Comparison of ENCODE assay signal across 7 mouse cellular contexts in the genomic region with DNA sequence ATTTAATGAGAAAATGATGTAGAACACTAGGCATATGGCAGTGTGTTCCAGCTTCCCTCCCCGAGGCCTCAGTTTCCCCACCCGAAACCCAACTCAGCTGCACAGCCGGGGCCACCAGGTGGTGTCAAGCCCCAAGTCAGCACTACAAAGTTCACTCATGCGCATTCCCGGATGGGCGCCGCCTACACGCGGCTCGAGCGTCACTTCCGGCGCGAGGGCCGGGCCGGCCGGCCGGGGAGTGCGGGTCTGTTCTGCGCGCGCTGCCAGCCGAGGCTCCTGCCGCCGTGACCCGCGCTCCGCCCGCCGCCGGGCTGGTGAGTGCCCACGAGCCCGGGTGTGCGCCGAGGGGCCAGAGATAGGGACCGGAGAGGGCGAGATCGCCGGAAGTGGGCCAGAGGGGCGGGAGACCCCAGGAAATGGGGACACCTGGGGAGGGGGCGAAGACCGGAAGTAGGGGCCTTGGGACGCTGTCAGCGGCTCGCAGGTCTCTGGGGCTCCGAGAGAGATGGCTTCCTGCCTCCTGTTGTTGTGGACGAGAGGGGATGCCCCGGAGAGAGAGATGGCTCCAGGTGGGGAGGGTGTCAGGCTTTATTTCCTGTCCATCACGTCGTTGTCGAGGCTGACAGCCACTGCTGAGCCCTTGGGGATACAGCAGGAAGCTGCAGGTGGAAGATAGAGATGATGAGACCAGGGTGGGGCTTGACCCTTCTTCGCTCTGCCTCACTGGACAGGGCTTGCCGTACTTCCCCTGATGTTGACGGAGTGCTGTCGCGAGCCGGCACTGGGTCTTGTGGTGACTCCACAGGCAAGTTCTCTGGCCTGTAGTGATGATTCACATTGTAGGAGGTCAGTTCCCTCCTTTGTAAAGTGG. TPM values are rescaled to one million over a fixed set of nuclear protein-coding genes. Genes with fewer than 3 reads are reported as not detected.
DNase-seq lines count a peak whose midpoint lies in the region; ATAC-seq lines count a peak whose summit lies in the region.

A gene (plus strand): TSS at position 214 of the 871 bp plus-strand sequence.

- H3K9ac ChIP-seq in limb, embryonic 11.5 days (ENCODE audit: low read length): peak within 1 kb of the TSS; percentile 87
- H3K9ac ChIP-seq in midbrain, embryonic 14.5 days (replicated peaks; ENCODE audit: low read length): peak within 1 kb of the TSS; percentile 90

- peak within 1 kb of the TSS; percentile 94 for H3K4me3 ChIP-seq in embryonic facial prominence, embryonic 10.5 days
- peak within 1 kb of the TSS; percentile 76 for H3K4me3 ChIP-seq in limb, embryonic 11.5 days (ENCODE audit: low read depth, low read length)
- H3K4me3 ChIP-seq in midbrain, embryonic 14.5 days (replicated peaks; ENCODE audit: low read depth, low read length): peak within 1 kb of the TSS; percentile 85

- H3K27ac ChIP-seq in embryonic facial prominence, embryonic 10.5 days (replicated peaks): peak within 1 kb of the TSS; percentile 98
- H3K27ac ChIP-seq in limb, embryonic 11.5 days (replicated peaks; ENCODE audit: low read depth, low read length): no peak within 1 kb of the TSS; the same call in 1 of the 2 replicates
- peak within 1 kb of the TSS; percentile 96 for H3K27ac ChIP-seq in midbrain, embryonic 14.5 days (replicated peaks; ENCODE audit: low read depth, low read length)

- H3K27me3 ChIP-seq in embryonic facial prominence, embryonic 10.5 days (replicated peaks; ENCODE audit: low read depth, poor library complexity, severe bottlenecking): no peaks in the 10 kb centered on the region
- no peaks in the 10 kb centered on the region for H3K27me3 ChIP-seq in limb, embryonic 11.5 days (ENCODE audit: control insufficient read depth, insufficient read depth, low read length)
- no peaks in the 10 kb centered on the region for H3K27me3 ChIP-seq in midbrain, embryonic 14.5 days (ENCODE audit: control insufficient read depth, insufficient read depth, low read length)

- peak; percentile 89 for ATAC-seq in limb, embryonic 11.5 days (ENCODE audit: insufficient number of reproducible peaks, low FRiP score, low TSS enrichment, low read depth)
- peak; percentile 94 for ATAC-seq in midbrain, embryonic 14.5 days (ENCODE audit: low FRiP score, low TSS enrichment)

- DNase-seq in adrenal gland, postnatal 10 days: peak; percentile 92
- peak; percentile 92 for DNase-seq in embryonic facial prominence, embryonic 10.5 days (ENCODE audit: low spot score)
- peak; percentile 99 for DNase-seq in heart, adult 11 months
- DNase-seq in kidney, adult 18-20 months: peak; percentile 89
- DNase-seq in limb, embryonic 11.5 days (ENCODE audit: low spot score): peak; percentile 88
- DNase-seq in midbrain, embryonic 14.5 days: peak; percentile 97
- peak; percentile 88 for DNase-seq in spleen, adult 18-20 months

- H3K4me1 ChIP-seq in embryonic facial prominence, embryonic 10.5 days: peaks cover 13% of the 10 kb centered on the region
- H3K4me1 ChIP-seq in limb, embryonic 11.5 days (ENCODE audit: control insufficient read depth, insufficient read depth, low read length): 0 out of 2 replicates have a peak, but pooled peaks cover 3% of the 10 kb centered on the region
- peaks cover 9% of the 10 kb centered on the region for H3K4me1 ChIP-seq in midbrain, embryonic 14.5 days (ENCODE audit: control insufficient read depth, insufficient read depth, low read length)

- no peaks in the 10 kb centered on the region for H3K9me3 ChIP-seq in embryonic facial prominence, embryonic 10.5 days
- no peaks in the 10 kb centered on the region for H3K9me3 ChIP-seq in limb, embryonic 11.5 days (ENCODE audit: control insufficient read depth, low read length)
- no peaks in the 10 kb centered on the region for H3K9me3 ChIP-seq in midbrain, embryonic 14.5 days (ENCODE audit: control insufficient read depth, low read length)

- WGBS in embryonic facial prominence, embryonic 10.5 days: 2% methylated on average over 57 of the region's 57 CpGs
- whole genome bisulfite sequencing in limb, embryonic 11.5 days: 2% methylated on average over 57 of the region's 57 CpGs
- WGBS in midbrain, embryonic 14.5 days: 1% methylated on average over 57 of the region's 57 CpGs

- H3K36me3 ChIP-seq in embryonic facial prominence, embryonic 10.5 days (replicated peaks): no peaks in the 10 kb centered on the region; the same call in 1 of the 2 replicates
- no peaks in the 10 kb centered on the region for H3K36me3 ChIP-seq in limb, embryonic 11.5 days (ENCODE audit: control insufficient read depth, insufficient read depth, low read length)
- H3K36me3 ChIP-seq in midbrain, embryonic 14.5 days (ENCODE audit: control insufficient read depth, insufficient read depth, low read length): peaks cover 4% of the 10 kb centered on the region

- peak within 1 kb of the TSS; percentile 76 for H3K4me2 ChIP-seq in limb, embryonic 11.5 days (ENCODE audit: low read depth, severe bottlenecking)
- peak within 1 kb of the TSS; percentile 92 for H3K4me2 ChIP-seq in midbrain, embryonic 14.5 days (ENCODE audit: low read length)

RNA-seq across cellular contexts. Expression of the gene that starts here (rescaled TPM):
- total RNA-seq in adrenal gland, postnatal 10 days (2021): 10 to 100 TPM; 24.8 to 26.4 TPM
- polyA plus RNA-seq in embryonic facial prominence, embryonic 10.5 days (2016; fragmentation: Nextera tagmentation; extraction: Ambion mirVana): 31.3 and 33.4 TPM in 2 replicates
- polyA plus RNA-seq in limb, embryonic 11.5 days (2014; fragmentation: Nextera tagmentation; extraction: Ambion mirVana): 43.3 and 46.3 TPM in 2 replicates
- 39.5 and 60.6 TPM in 2 replicates for polyA plus RNA-seq in midbrain, embryonic 14.5 days (2014; fragmentation: Nextera tagmentation; extraction: Ambion mirVana)
